Mouse (Mus musculus): ENCODE data around the gene Cdh3. TPM values are rescaled to one million over a fixed set of nuclear protein-coding genes. Genes with fewer than 3 reads are reported as not detected.

Cdh3 gene
- not detected for total RNA-seq (2023)

GRCm38 (mm10) chr8:106510365-106510975 lies at the start of gene Cdh3:
Cdh3 (plus strand) TSS chr8:106510891.

GRCm38 (mm10) chr8:106500018-106500685 lies 10.5 kb upstream of the Cdh3 start, which contains the start of gene 6030452D12Rik:
6030452D12Rik (plus strand) TSS chr8:106500522.

GRCm38 (mm10) chr8:106573168-106573567 lies 62.5 kb downstream of the Cdh3 start, which contains the start of gene Gm10073:
Gm10073 (minus strand) TSS chr8:106573461.

GRCm38 (mm10) chr8:106603131-106603819 lies 92.6 kb downstream of the Cdh3 start, which contains the start of gene Cdh1:
Cdh1 (plus strand) TSS chr8:106603351.

Other genes starting within 250 kb of the Cdh3 start
- gene Smpd3, start 172.9 kb upstream of the Cdh3 start, total RNA-seq (2023), result 0.58 TPM
- 6.2 TPM for gene Zfp90, start 95.6 kb upstream of the Cdh3 start, total RNA-seq (2023)
- not detected for gene 6030452D12Rik, start 10.4 kb upstream of the Cdh3 start, total RNA-seq (2023)
- 593 TPM for gene Gm10073, start 62.6 kb downstream of the Cdh3 start, total RNA-seq (2023)
- 1.4 TPM for gene Cdh1, start 92.5 kb downstream of the Cdh3 start, total RNA-seq (2023)
- gene Tango6, start 172.2 kb downstream of the Cdh3 start, total RNA-seq (2023), result 17.6 TPM

Data from CD8-positive naive resting alpha-beta T cell, adult 57 days (primary cell).